Mouse (Mus musculus) kidney, embryonic 15.5 days (tissue): ENCODE measurements around the gene Igf1r. TPM values are rescaled to one million over a fixed set of nuclear protein-coding genes. Genes with fewer than 3 reads are reported as not detected.

Experiments used
- ATAC-seq: fragments of 200-750 bp; cut with Nextera tagmentation; replicated peaks from 2 replicates; pipeline ENCODE4 v1.8.0; 2017; ENCODE audit warnings: moderate TSS enrichment; ENCODE audit not compliant: low FRiP score
- H3K27ac ChIP-seq: fragments of 300-500 bp; sonication (generic); 2 replicates; pipeline ENCODE4 v1.5.1; 2015; ENCODE audit warnings: mild to moderate bottlenecking, inconsistent platforms
- H3K27me3 ChIP-seq: fragments of 300-500 bp; sonication (generic); 2 replicates; pipeline ENCODE4 v1.6.1; 2015; ENCODE audit warnings: inconsistent platforms
- H3K36me3 ChIP-seq: fragments of 300-500 bp; sonication (generic); 2 replicates; pipeline ENCODE4 v1.6.1; 2015; ENCODE audit warnings: inconsistent platforms
- H3K4me1 ChIP-seq: fragments of 300-500 bp; sonication (generic); 2 replicates; pipeline ENCODE4 v1.6.1; 2015; ENCODE audit warnings: inconsistent platforms
- H3K4me2 ChIP-seq: fragments of 300-500 bp; sonication (generic); 2 replicates; pipeline ENCODE4 v1.6.1; 2015; ENCODE audit warnings: moderate library complexity, mild to moderate bottlenecking, inconsistent platforms
- H3K4me3 ChIP-seq: fragments of 300-500 bp; sonication (generic); replicated peaks from 2 replicates; pipeline ENCODE4 v1.5.1; 2015; ENCODE audit warnings: mild to moderate bottlenecking, inconsistent platforms
- H3K9ac ChIP-seq: fragments of 300-500 bp; sonication (generic); 2 replicates; pipeline ENCODE4 v1.6.1; 2015; ENCODE audit warnings: mild to moderate bottlenecking, inconsistent platforms
- H3K9me3 ChIP-seq: fragments of 300-500 bp; sonication (generic); replicated peaks from 2 replicates; pipeline ENCODE4 v1.6.1; 2016; ENCODE audit warnings: inconsistent platforms
- WGBS: fragments of 180-500 bp; shearing (Covaris S2); methylation state at CpG from one replicate; pipeline ENCODE4 v1.1.7; 2015; ENCODE audit warnings: mixed read lengths; 5-methylcytosine and 5-hydroxymethylcytosine counted together
- polyA plus RNA-seq: library from polyadenylated mRNA; unstranded; fragments of >200 nt; fragmentation: Nextera tagmentation; extraction: Ambion mirVana; gene quantifications from 2 replicates; pipeline ENCODE4 v1.2.1, GENCODE M21; 2015

The Igf1r gene
- polyA plus RNA-seq, 1 experiment from 2014 or later, result 26.9 TPM

- no peak overlapping the region for H3K27ac ChIP-seq
- peaks cover 30% of the 10 kb centered on the region for H3K4me1 ChIP-seq
- peaks cover 37% of the 10 kb centered on the region for H3K36me3 ChIP-seq
- no peak for ATAC-seq
- no peaks in the 10 kb centered on the region for H3K9me3 ChIP-seq
- H3K4me3 ChIP-seq, result no peak overlapping the region
- no peak overlapping the region for H3K9ac ChIP-seq
- no peaks in the 10 kb centered on the region for H3K27me3 ChIP-seq
- 76% methylated on average over 13 of the region's 13 CpGs for WGBS
- H3K4me2 ChIP-seq, result no peak overlapping the region
Measured at GRCm38 (mm10) chr7:68011385-68012122, 58.9 kb downstream of the Igf1r start.

DNA sequence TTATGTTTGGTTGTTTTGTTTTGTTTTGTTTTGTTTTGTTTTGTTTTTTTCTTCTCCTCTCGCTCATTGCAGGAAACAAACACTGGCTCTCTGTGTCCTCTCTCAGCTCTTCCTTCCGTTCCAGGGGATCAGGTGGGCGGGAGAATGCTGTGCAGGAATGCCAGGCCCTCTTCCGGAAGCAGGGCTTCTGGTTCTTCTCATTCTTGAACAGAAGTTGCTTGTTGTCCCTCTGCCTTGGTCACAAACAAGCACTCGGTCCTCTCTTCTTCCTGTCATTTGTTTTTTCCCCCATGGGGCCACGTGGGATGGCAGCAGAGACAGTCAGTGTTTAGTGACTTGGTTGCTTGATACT is 59.5 kb downstream of the Igf1r start:
- 45% methylated on average over 6 of the region's 6 CpGs for WGBS
- Histone ChIP-seq H3K36me3 (peaks cover 35% of the 10 kb centered on the region), H3K27me3 (no peaks in the 10 kb centered on the region), H3K27ac (no peak overlapping the region), H3K9ac (no peak overlapping the region), H3K4me1 (peaks cover 35% of the 10 kb centered on the region), H3K4me2 (no peak overlapping the region), H3K4me3 (no peak overlapping the region), H3K9me3 (no peaks in the 10 kb centered on the region)
- ATAC-seq, result no peak

DNA sequence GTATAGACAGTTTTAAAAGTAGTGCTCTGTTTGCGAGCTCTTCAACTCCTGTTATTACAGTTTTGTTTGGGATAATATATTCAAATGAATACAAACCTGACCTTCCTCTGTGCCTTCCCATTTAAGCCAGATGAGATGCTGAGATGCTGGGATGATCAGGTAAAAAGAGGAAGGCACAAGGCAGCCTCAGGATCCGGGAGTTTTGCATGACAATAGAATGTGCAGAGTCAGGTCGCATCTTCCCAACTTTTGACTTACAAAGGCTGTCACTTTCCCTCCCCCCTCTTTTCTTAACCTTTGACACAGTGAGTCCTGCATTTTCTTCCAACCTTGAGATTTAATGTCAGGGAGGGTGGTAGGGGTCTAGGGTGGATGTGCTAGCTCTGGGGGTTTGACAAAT is 61.9 kb downstream of the Igf1r start:
- peaks cover 15% of the 10 kb centered on the region for H3K36me3 ChIP-seq
- no peak overlapping the region for H3K4me2 ChIP-seq
- H3K4me3 ChIP-seq, result no peak overlapping the region
- H3K27me3 ChIP-seq, result no peaks in the 10 kb centered on the region
- no peak overlapping the region for H3K9ac ChIP-seq
- 78% methylated on average over 3 of the region's 3 CpGs for WGBS
- H3K27ac ChIP-seq, result no peak overlapping the region
- H3K4me1 ChIP-seq, result peaks cover 42% of the 10 kb centered on the region
- ATAC-seq, result no peak
- no peaks in the 10 kb centered on the region for H3K9me3 ChIP-seq

- Histone ChIP-seq H3K9me3 (no peaks in the 10 kb centered on the region), H3K9ac (no peak overlapping the region), H3K36me3 (peaks cover 12% of the 10 kb centered on the region), H3K4me3 (no peak overlapping the region), H3K27me3 (no peaks in the 10 kb centered on the region), H3K4me1 (peaks cover 42% of the 10 kb centered on the region), H3K27ac (no peak overlapping the region), H3K4me2 (no peak overlapping the region)
- WGBS, result 96% methylated on average over 3 of the region's 3 CpGs
- ATAC-seq, result no peak
Measured at GRCm38 (mm10) chr7:68015404-68015803, 62.8 kb downstream of the Igf1r start.

DNA sequence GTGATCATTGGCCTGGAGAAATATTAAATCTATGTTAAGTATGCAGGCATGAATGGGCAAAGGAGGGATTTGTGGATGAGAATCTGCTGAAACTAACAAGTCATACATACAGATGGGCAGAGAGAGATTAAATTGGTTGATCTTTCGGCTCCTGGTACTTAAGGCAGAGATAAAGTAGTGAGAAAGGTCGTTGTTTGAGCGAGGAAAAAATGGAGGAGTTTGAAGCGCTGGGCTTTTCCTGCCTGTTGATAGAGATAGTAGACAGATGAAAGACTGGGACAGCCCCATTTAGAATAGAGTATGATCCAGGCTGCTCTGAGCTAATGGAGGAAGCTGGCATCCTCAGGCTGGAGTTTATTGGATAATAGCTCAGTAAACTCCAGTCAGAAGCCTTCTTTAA is 65.4 kb downstream of the Igf1r start:
- Histone ChIP-seq H3K27me3 (no peaks in the 10 kb centered on the region), H3K4me3 (no peak overlapping the region), H3K4me1 (peaks cover 50% of the 10 kb centered on the region), H3K9ac (no peak overlapping the region), H3K9me3 (no peaks in the 10 kb centered on the region), H3K27ac (no peak overlapping the region), H3K4me2 (no peak overlapping the region), H3K36me3 (peaks cover 12% of the 10 kb centered on the region)
- WGBS, result 65% methylated on average over 4 of the region's 4 CpGs
- ATAC-seq, result no peak

GRCm38 (mm10) chr7:68020556-68020955 is 67.9 kb downstream of the Igf1r start:
- WGBS, result 66% methylated on average over 2 of the region's 2 CpGs
- no peak overlapping the region for H3K9ac ChIP-seq

DNA sequence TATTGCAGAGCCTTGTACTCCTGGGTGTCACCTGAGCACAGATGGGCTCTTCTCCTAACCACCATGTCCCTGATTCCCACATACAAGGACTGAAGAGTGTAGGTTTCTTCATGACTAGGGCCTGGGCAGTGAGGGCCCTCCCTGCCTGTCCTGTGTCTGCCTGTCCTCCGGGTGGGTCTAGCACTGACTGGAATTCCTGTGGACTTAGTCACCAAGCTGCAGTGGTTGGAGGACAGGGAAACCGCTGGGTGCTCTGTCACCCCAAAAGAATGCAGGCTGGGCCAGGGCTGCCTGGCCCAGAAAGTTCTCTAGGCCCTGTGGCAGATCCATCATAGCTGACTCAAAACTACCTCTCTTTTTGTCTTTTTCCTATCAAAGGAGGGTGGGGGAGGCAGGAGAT is 69.1 kb downstream of the Igf1r start:
- no peak overlapping the region for H3K4me2 ChIP-seq
- H3K27me3 ChIP-seq, result no peaks in the 10 kb centered on the region
- WGBS, result 28% methylated on average over 2 of the region's 2 CpGs
- H3K27ac ChIP-seq, result peak overlapping the region; percentile 22; the same call in 1 of the 2 replicates
- no peaks in the 10 kb centered on the region for H3K9me3 ChIP-seq
- peaks cover 76% of the 10 kb centered on the region for H3K4me1 ChIP-seq
- 0 out of 2 replicates have a peak, but pooled peaks cover 4% of the 10 kb centered on the region for H3K36me3 ChIP-seq
- H3K4me3 ChIP-seq, result no peak overlapping the region
- peak; percentile 63 for ATAC-seq
- H3K9ac ChIP-seq, result no peak overlapping the region

More at GRCm38 (mm10) chr7:68020556-68020955, 67.9 kb downstream of the Igf1r start:
- no peaks in the 10 kb centered on the region for H3K27me3 ChIP-seq
- H3K27ac ChIP-seq, result peak overlapping the region; percentile 20; the same call in 1 of the 2 replicates
- peaks cover 68% of the 10 kb centered on the region for H3K4me1 ChIP-seq
- H3K4me2 ChIP-seq, result no peak overlapping the region
- no peaks in the 10 kb centered on the region for H3K9me3 ChIP-seq
- H3K4me3 ChIP-seq, result no peak overlapping the region
- H3K36me3 ChIP-seq, result peaks cover 11% of the 10 kb centered on the region
- no peak for ATAC-seq

- peaks cover 76% of the 10 kb centered on the region for H3K4me1 ChIP-seq
- 0 out of 2 replicates have a peak, but pooled peaks cover 4% of the 10 kb centered on the region for H3K36me3 ChIP-seq
- no peaks in the 10 kb centered on the region for H3K27me3 ChIP-seq
- WGBS, result 54% methylated on average over 6 of the region's 6 CpGs
- no peak for ATAC-seq
- no peak overlapping the region for H3K4me2 ChIP-seq
- H3K9me3 ChIP-seq, result no peaks in the 10 kb centered on the region
- H3K4me3 ChIP-seq, result no peak overlapping the region
- H3K27ac ChIP-seq, result peak overlapping the region; percentile 22; the same call in 1 of the 2 replicates
- H3K9ac ChIP-seq, result no peak overlapping the region
Measured at GRCm38 (mm10) chr7:68022188-68022587, 69.6 kb downstream of the Igf1r start.

- H3K9me3 ChIP-seq, result no peaks in the 10 kb centered on the region
- no peak overlapping the region for H3K9ac ChIP-seq
- no peak for ATAC-seq
- H3K4me3 ChIP-seq, result no peak overlapping the region
- 0 out of 2 replicates have a peak, but pooled peaks cover 4% of the 10 kb centered on the region for H3K36me3 ChIP-seq
- no peaks in the 10 kb centered on the region for H3K27me3 ChIP-seq
- no peak overlapping the region for H3K4me2 ChIP-seq
- H3K27ac ChIP-seq, result peak overlapping the region; percentile 34; the same call in 1 of the 2 replicates
- 79% methylated on average over 4 of the region's 4 CpGs for WGBS
- peaks cover 82% of the 10 kb centered on the region for H3K4me1 ChIP-seq
Measured at GRCm38 (mm10) chr7:68023882-68024281, 71.3 kb downstream of the Igf1r start.

DNA sequence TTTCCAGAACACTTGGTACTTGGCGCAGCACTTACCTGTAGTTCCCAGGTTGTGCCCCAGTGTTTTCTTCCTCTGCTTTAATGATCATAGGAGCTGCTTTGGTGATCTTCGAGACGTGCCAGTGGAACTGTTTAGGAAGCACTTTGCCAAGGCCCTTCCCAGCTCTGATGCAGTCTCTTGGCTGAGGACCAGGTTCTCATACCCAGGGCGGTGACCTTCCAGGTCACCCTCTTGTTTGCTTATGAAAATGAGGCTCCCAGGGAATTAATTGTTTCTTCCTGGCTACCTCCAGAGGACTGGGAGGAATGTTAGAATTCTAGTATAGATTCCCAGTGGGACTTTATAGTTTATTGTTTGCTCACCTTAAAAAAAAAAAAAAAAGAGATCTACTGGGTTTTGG is 72.0 kb downstream of the Igf1r start:
- no peak overlapping the region for H3K4me2 ChIP-seq
- H3K27ac ChIP-seq, result no peak overlapping the region
- no peak overlapping the region for H3K9ac ChIP-seq
- 65% methylated on average over 4 of the region's 4 CpGs for WGBS
- no peaks in the 10 kb centered on the region for H3K9me3 ChIP-seq
- H3K4me3 ChIP-seq, result no peak overlapping the region
- H3K27me3 ChIP-seq, result no peaks in the 10 kb centered on the region
- H3K36me3 ChIP-seq, result 0 out of 2 replicates have a peak, but pooled peaks cover 4% of the 10 kb centered on the region
- peaks cover 87% of the 10 kb centered on the region for H3K4me1 ChIP-seq
- ATAC-seq, result no peak; the same call in 1 of the 2 replicates

GRCm38 (mm10) chr7:68025396-68025795 is 72.8 kb downstream of the Igf1r start:
- ATAC-seq, result no peak
- H3K4me1 ChIP-seq, result peaks cover 87% of the 10 kb centered on the region

DNA sequence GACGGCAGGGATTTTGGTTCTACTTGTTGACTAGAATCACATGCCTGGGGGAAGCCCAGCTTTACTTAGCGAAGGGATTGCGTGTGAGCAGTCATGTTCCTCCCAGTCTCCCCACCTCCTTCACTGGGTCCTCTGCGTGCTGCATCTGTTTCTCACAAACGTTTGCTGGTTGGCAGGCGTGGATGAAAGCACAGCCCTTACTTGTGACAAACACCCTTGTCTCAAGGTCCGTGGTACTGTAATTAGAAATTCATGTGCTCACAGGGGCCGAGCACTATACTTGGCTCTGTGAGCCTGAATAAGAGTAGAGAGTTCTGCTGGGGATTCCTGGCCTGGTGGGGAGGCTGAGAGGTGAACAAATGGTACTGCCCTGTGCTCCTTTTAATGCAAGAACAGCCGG is 73.4 kb downstream of the Igf1r start:
- Histone ChIP-seq H3K9ac (no peak overlapping the region), H3K4me2 (no peak overlapping the region), H3K27me3 (no peaks in the 10 kb centered on the region), H3K9me3 (no peaks in the 10 kb centered on the region), H3K27ac (peak overlapping the region; percentile 57; the same call in 1 of the 2 replicates), H3K36me3 (0 out of 2 replicates have a peak, but pooled peaks cover 4% of the 10 kb centered on the region), H3K4me1 (peaks cover 87% of the 10 kb centered on the region), H3K4me3 (no peak overlapping the region)
- WGBS, result 65% methylated on average over 9 of the region's 9 CpGs
- no peak for ATAC-seq

More at GRCm38 (mm10) chr7:68025396-68025795, 72.8 kb downstream of the Igf1r start:
- WGBS, result 35% methylated on average over 3 of the region's 3 CpGs
- Histone ChIP-seq H3K4me3 (no peak overlapping the region), H3K27me3 (no peaks in the 10 kb centered on the region), H3K27ac (peak overlapping the region; percentile 57; the same call in 1 of the 2 replicates), H3K4me2 (no peak overlapping the region), H3K9me3 (no peaks in the 10 kb centered on the region), H3K36me3 (0 out of 2 replicates have a peak, but pooled peaks cover 4% of the 10 kb centered on the region), H3K9ac (no peak overlapping the region)
